Mouse (Mus musculus) urinary bladder, postnatal 36 days (tissue): Measurements from ENCODE around the gene Atxn2.

Experiments used
- DNase-seq, 2 experiments: peaks; one replicate each; pipeline ENCODE4 v3.0.0; 2022; ENCODE audit warnings: low spot score in 2 of 2, mixed read lengths in 1 of 2

Atxn2 gene

GRCm38 (mm10) chr5:121765020-121765419 is 53.9 kb downstream of the Atxn2 start:
- no peak for DNase-seq

- DNase-seq = no peak
Measured at GRCm38 (mm10) chr5:121766038-121766773, 55.1 kb downstream of the Atxn2 start.

DNA sequence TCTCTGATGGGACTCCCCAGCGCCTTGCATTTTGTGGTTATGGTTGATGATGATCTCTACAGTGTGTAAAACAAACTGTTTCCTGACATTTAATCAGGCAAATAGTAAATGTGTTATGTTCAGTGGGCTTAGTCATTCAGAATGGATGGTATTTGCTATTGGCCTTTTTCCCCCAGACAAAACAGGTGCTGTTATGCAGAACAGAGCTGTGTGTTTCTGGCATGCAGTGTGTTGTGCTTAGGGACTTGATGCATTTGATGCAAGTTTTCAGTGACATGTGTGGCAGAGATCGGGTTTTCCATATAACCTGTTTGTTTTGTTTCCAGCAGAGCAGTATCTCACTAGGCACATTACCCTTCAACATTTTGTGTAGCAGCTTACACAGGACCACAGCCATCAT is 56.4 kb downstream of the Atxn2 start:
- no peak for DNase-seq

GRCm38 (mm10) chr5:121769827-121770226 is 58.7 kb downstream of the Atxn2 start:
- DNase-seq = peak in 1 of 2 experiments; percentile 20

DNA sequence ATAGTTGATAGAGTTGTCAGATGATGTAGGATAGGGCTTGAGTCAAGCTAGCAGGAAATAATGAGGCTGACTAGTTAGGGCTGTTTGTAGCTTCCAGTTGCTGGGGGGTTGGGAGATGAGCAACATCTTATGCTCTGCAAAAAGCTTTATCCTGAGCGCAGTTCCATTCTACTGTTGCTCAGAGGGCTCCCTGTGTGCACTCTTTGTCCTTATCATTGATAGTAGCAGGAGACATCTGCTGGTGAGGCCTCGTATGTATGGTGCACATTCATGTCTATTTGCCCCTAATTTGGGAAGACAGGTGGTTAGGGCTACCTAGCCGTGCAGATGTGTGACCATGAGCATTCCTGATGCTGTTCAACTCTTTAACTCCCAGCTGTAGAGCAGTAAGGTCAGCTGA is 60.5 kb downstream of the Atxn2 start:
- DNase-seq = no peak

DNA sequence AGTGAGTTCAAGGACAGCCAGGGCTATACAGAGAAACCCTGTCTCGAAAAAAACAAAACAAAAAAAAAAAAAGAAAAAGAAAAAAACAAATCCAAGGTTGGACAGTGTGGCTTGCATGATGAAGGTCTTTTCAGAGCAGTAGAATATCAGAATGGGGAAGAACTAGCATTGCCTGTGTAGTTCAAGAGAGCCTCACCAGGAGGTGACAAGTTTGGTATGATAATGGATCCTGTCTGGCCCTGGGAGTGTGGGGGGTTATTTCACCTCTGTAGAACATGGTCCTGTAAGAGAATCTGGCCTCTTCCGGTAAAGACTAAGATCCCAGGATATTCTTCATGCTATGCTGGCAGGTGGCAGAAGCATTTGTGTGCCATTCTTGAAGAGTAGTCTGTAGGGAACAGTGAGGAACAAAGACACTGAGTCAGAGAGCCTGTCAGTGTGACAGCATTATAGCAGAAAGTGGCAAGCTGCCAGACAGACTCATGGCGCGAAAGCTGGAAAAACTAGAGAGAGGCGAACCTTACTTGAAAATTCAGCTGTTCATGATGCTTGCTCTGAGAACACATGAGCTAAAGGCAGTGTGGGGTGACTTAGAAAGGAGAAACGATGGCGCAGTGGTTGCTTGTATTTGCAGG is 67.5 kb downstream of the Atxn2 start:
- DNase-seq = no peak

- no peak for DNase-seq
Measured at GRCm38 (mm10) chr5:121780180-121780579, 69.0 kb downstream of the Atxn2 start.

GRCm38 (mm10) chr5:121782467-121782866 is 71.3 kb downstream of the Atxn2 start:
- DNase-seq = no peak

GRCm38 (mm10) chr5:121783862-121784500 is 72.8 kb downstream of the Atxn2 start:
- DNase-seq = peak in 1 of 2 experiments; percentile 35

GRCm38 (mm10) chr5:121791026-121791425 is 79.9 kb downstream of the Atxn2 start:
- no peak for DNase-seq

DNA sequence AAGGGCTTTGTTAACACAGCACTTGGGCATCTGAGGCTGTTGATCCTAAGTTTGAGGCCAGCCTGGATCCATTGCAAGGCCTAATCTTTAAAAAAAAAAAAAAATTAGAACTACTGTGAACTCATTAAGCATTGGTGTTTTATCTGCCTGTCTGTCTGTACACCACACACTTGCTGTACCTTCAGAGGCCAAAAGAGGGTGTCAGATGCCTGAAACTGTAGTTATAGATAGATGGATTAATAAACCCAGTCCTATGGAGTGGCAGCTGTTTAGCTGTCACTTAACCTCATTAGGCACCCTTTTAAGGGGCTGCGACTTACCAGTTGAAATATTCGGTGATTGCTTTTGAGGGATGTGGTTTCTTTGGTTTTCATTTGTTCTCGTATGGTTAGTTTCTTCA is 84.7 kb downstream of the Atxn2 start:
- DNase-seq = no peak

DNA sequence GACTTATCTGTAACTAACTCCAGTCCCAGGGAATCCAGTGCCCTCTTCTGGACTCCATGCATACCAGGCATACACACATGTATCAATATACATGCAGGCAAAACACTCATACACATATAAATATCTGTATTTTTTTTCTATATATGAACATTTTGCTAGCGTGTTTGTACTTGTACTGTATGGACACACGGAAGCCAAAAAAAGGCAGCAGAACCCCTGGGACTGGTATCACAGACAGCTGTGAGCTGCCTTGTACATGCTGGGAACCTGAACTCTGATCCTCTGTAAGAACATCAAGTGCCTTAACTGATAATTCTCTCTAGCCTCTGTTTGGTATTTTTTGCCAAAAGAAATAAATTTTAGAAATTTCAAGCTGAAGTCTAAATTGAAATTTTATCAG is 87.3 kb downstream of the Atxn2 start:
- DNase-seq = no peak

GRCm38 (mm10) chr5:121807186-121807585 is 96.0 kb downstream of the Atxn2 start:
- no peak for DNase-seq

GRCm38 (mm10) chr5:121808202-121808601 is 97.1 kb downstream of the Atxn2 start:
- DNase-seq = no peak

DNA sequence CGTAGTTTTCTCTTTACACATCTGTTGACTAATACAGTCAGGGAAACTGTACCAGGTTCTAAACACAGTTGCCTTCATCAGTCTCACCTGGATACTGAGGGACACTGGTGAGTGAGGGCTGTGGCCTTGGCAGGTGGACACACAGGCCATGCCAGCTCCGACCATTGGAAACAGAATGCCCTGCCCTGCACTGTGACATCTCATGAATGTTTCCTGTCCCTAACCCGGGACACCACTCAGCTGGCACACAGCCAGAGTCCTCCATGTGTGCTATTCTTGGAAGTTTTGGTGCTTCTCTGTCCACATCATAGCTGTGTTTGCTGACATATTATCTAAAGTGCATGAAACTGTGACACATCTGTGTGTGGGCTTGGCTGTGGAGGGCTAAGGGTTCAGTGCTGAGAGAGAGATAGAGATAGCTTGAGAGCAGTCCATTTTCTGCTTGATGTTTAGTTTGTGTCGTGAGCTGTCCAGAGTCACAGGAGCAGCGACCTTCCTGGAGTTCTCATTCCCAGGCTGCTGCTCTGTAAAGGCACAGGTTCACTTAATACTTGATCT is 98.6 kb downstream of the Atxn2 start:
- DNase-seq = no peak

- no peak for DNase-seq
Measured at GRCm38 (mm10) chr5:121810331-121811151, 99.4 kb downstream of the Atxn2 start.

- DNase-seq = no peak
Measured at GRCm38 (mm10) chr5:121811485-121811931, 100.4 kb downstream of the Atxn2 start.

- no peak for DNase-seq
Measured at GRCm38 (mm10) chr5:121812526-121813243, 101.5 kb downstream of the Atxn2 start.

- no peak for DNase-seq
Measured at GRCm38 (mm10) chr5:121813744-121814143, 102.6 kb downstream of the Atxn2 start.

DNA sequence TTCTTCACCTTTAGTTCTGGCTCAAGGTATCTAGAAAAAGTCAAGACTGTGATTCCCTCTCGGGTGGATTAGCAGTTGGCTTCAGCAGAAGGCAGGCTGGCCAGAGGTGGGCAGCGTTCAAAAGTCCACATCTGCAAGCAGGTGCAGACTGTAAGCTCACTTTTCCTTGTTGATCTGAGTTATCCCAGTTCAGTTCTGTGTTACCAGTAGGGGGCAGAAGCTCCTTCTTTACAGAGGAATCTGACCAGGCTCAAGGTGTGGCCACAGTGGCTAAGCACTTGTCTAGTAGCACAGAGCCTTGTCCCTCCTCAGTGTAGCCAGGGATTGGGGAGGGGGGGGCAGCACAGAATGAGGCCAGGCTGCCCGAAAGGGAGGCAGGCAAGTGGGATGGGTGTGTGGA is 103.9 kb downstream of the Atxn2 start:
- DNase-seq = peak in 1 of 2 experiments; percentile 63

- no peak for DNase-seq
Measured at GRCm38 (mm10) chr5:121815867-121816380, 104.8 kb downstream of the Atxn2 start.
